Mouse (Mus musculus): ENCODE results near the gene Arhgap17. TPM values are rescaled to one million over a fixed set of nuclear protein-coding genes. Genes with fewer than 3 reads are reported as not detected.

Arhgap17 gene
- total and polyA plus RNA-seq, 3 experiments = 2.6 to 124 (median 33.7) TPM

- DNase-seq (ENCODE audit: low read depth, low spot score) = peak; percentile 69
- Histone ChIP-seq H3K4me1 (ENCODE audit: control insufficient read depth in 1 of 2, insufficient read depth in 2 of 2, low read length in 2 of 2) (peaks cover 11 to 37% of the 10 kb centered on the region in 2 experiments), H3K27me3 (ENCODE audit: control insufficient read depth in 1 of 2, insufficient read depth in 2 of 2, low read length in 2 of 2) (no peaks in the 10 kb centered on the region)
These were observed 653 bp downstream of the Arhgap17 start for GRCm38 (mm10) chr7:123368778-123369746.

GRCm38 (mm10) chr7:123368187-123368586 is 1.5 kb downstream of the Arhgap17 start:
- TF ChIP-seq E2F4 (IDR thresholded peaks at IDR 0.05; ENCODE audit: borderline replicate concordance, low read depth, low read length) (no peak), POLR2AphosphoS2 (IDR thresholded peaks at IDR 0.05; ENCODE audit: low read length) (no peak), HCFC1 (IDR thresholded peaks at IDR 0.05; ENCODE audit: low read depth, low read length) (no peak), MYC (IDR thresholded peaks at IDR 0.05; ENCODE audit: low read depth, low read length) (no peak), MXI1 (IDR thresholded peaks at IDR 0.05; ENCODE audit: low read depth, low read length) (no peak)
- Histone ChIP-seq H3K27ac (ENCODE audit: control insufficient read depth, low read depth, low read length) (peak overlapping the region; percentile 77), H3K79me2 (ENCODE audit: control insufficient read depth, insufficient read depth, low read length, poor library complexity) (peaks cover 25% of the 10 kb centered on the region), H3K9me3 (replicated peaks; ENCODE audit: insufficient read depth, low read length) (no peaks in the 10 kb centered on the region), H3K4me1 (ENCODE audit: control insufficient read depth in 1 of 2, insufficient read depth in 2 of 2, low read length in 2 of 2) (peaks cover 11 to 37% of the 10 kb centered on the region in 2 experiments), H3K27me3 (ENCODE audit: control insufficient read depth in 1 of 2, insufficient read depth in 2 of 2, low read length in 2 of 2) (no peaks in the 10 kb centered on the region), H3K36me3 (ENCODE audit: control insufficient read depth in 1 of 2, insufficient read depth in 2 of 2, low read length in 2 of 2) (peaks cover 0 to 35% of the 10 kb centered on the region in 2 experiments; a peak in 2 of 4 replicates), H3K9ac (ENCODE audit: control insufficient read depth, low read depth, low read length, poor library complexity, severe bottlenecking) (peak overlapping the region; percentile 73), H3K4me3 (ENCODE audit: control insufficient read depth in 1 of 2, insufficient read depth in 1 of 2, low read depth in 2 of 2, low read length in 2 of 2) (peak overlapping the region; percentile 13 to 72; a peak in 2 of 4 replicates)
- DNase-seq (ENCODE audit: low read depth, low spot score) = no peak

More at GRCm38 (mm10) chr7:123368778-123369746, 653 bp downstream of the Arhgap17 start:
- Histone ChIP-seq H3K9me3 (replicated peaks; ENCODE audit: insufficient read depth, low read length) (no peaks in the 10 kb centered on the region), H3K4me3 (ENCODE audit: control insufficient read depth in 1 of 2, insufficient read depth in 1 of 2, low read depth in 2 of 2, low read length in 2 of 2) (peak overlapping the region; percentile 68 to 72), H3K79me2 (ENCODE audit: control insufficient read depth, insufficient read depth, low read length, poor library complexity) (peaks cover 24% of the 10 kb centered on the region), H3K36me3 (ENCODE audit: control insufficient read depth in 1 of 2, insufficient read depth in 2 of 2, low read length in 2 of 2) (peaks cover 0 to 35% of the 10 kb centered on the region in 2 experiments; a peak in 2 of 4 replicates), H3K9ac (ENCODE audit: control insufficient read depth, low read depth, low read length, poor library complexity, severe bottlenecking) (peak overlapping the region; percentile 73), H3K27ac (ENCODE audit: control insufficient read depth, low read depth, low read length) (peak overlapping the region; percentile 77)
- no peak for TF ChIP-seq ZKSCAN1 (IDR thresholded peaks at IDR 0.05; ENCODE audit: low read depth, low read length)
- no peak; the same call in 1 of the 2 replicates for TF ChIP-seq NELFE (IDR thresholded peaks at IDR 0.05; ENCODE audit: low read depth, low read length)
- no peak for TF ChIP-seq MAZ (IDR thresholded peaks at IDR 0.05; ENCODE audit: low read depth, low read length)
- TF ChIP-seq MEF2A (IDR thresholded peaks at IDR 0.05; ENCODE audit: extremely low read depth, insufficient replicate concordance, low read depth, low read length, poor library complexity, severe bottlenecking) = peak; percentile 76; the same call in 1 of the 2 replicates
- peak; percentile 51 to 69; a peak in 3 of 4 replicates for TF ChIP-seq EP300 (IDR thresholded peaks at IDR 0.05; ENCODE audit: low read depth in 1 of 2, low read length in 2 of 2)
- TF ChIP-seq MYC (IDR thresholded peaks at IDR 0.05; ENCODE audit: low read depth, low read length) = peak; percentile 65; the same call in 1 of the 2 replicates
- TF ChIP-seq NRF1 (IDR thresholded peaks at IDR 0.05; ENCODE audit: insufficient read depth, low read depth, low read length, poor library complexity, severe bottlenecking) = no peak; the same call in 1 of the 2 replicates
- TF ChIP-seq ZMIZ1 (IDR thresholded peaks at IDR 0.05; ENCODE audit: low read depth, low read length) = no peak
- TF ChIP-seq TAL1 (IDR thresholded peaks at IDR 0.05; ENCODE audit: low read length) = no peak
- TF ChIP-seq ETS1 (IDR thresholded peaks at IDR 0.05; ENCODE audit: low read depth, low read length) = no peak
- no peak for TF ChIP-seq CHD1 (IDR thresholded peaks at IDR 0.05; ENCODE audit: low read depth, low read length)
- TF ChIP-seq GABPA (IDR thresholded peaks at IDR 0.05; ENCODE audit: low read depth, low read length) = no peak
- no peak for TF ChIP-seq MAFK (IDR thresholded peaks at IDR 0.05; ENCODE audit: borderline replicate concordance, low read depth, low read length)
- TF ChIP-seq MXI1 (IDR thresholded peaks at IDR 0.05; ENCODE audit: low read depth, low read length) = peak; percentile 76
- no peak for TF ChIP-seq KAT2A (conservative IDR thresholded peaks at IDR 0.05; ENCODE audit: low read depth, low read length)
- peak; percentile 61; the same call in 1 of the 2 replicates for TF ChIP-seq SIN3A (IDR thresholded peaks at IDR 0.05; ENCODE audit: low read length)
- no peak for TF ChIP-seq POLR2AphosphoS5 (IDR thresholded peaks at IDR 0.05; ENCODE audit: borderline replicate concordance, low read depth, low read length)
- TF ChIP-seq MYB (IDR thresholded peaks at IDR 0.05; ENCODE audit: low read depth, low read length) = peak; percentile 61; the same call in 1 of the 2 replicates
- peak; percentile 55 for TF ChIP-seq USF1 (IDR thresholded peaks at IDR 0.05; ENCODE audit: low read depth, low read length)
- TF ChIP-seq TBP (IDR thresholded peaks at IDR 0.05; ENCODE audit: low read depth, low read length) = 0 out of 2 replicates have a peak, but pooled peaks have one; percentile 8
- TF ChIP-seq ZNF384 (IDR thresholded peaks at IDR 0.05; ENCODE audit: low read depth, low read length) = peak; percentile 65; the same call in 1 of the 2 replicates
- peak; percentile 42; the same call in 1 of the 2 replicates for TF ChIP-seq TCF12 (IDR thresholded peaks at IDR 0.05; ENCODE audit: low read depth, low read length)
- peak; percentile 45; the same call in 1 of the 2 replicates for TF ChIP-seq MAX (IDR thresholded peaks at IDR 0.05; ENCODE audit: low read length)
- no peak for TF ChIP-seq USF2 (IDR thresholded peaks at IDR 0.05; ENCODE audit: borderline replicate concordance in 1 of 2, insufficient read depth in 1 of 2, low read depth in 1 of 2, low read length in 2 of 2)
- TF ChIP-seq BHLHE40 (IDR thresholded peaks at IDR 0.05; ENCODE audit: borderline replicate concordance, low read depth, low read length) = peak; percentile 96
- TF ChIP-seq RCOR1 (IDR thresholded peaks at IDR 0.05; ENCODE audit: low read depth, low read length) = peak; percentile 77
